Mouse (Mus musculus) stomach, adult 2 months (tissue): ENCODE measurements around the gene Lrrc49. TPM values are rescaled to one million over a fixed set of nuclear protein-coding genes. Genes with fewer than 3 reads are reported as not detected.

Experiments used
- polyA plus RNA-seq: library from polyadenylated mRNA; depleted of rRNA; stranded (reverse); fragments of >200 nt; gene quantifications from 2 replicates; pipeline ENCODE4 v1.2.3, GENCODE M21; 2012; rRNA removed

The Lrrc49 gene
- 0.83 and 1.5 TPM in 2 replicates for polyA plus RNA-seq

DNA sequence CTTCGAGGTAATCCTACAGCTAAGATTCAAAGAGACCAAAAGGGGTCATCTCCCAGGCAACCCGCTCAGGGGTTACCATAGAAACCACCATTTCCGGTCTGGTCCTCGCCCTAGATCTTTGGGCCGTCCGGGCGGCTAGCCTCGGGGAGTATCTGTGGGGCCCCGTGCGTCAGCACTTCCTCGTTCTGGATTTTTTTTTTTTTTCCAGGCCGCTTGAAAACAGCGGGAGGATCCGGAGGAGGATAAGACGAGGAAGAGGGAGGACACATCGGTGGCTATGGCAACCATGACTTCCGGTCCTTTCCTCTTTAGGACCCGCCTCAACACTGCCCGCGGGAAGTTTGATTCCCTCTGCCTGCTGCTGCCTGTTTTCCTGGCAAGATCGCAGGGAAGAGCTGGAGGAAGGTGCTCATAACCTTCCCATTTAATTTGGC is at the start of gene Lrrc49:
Gene Lrrc49 (minus strand): TSS at position 268 of the 434 bp plus-strand sequence.

DNA sequence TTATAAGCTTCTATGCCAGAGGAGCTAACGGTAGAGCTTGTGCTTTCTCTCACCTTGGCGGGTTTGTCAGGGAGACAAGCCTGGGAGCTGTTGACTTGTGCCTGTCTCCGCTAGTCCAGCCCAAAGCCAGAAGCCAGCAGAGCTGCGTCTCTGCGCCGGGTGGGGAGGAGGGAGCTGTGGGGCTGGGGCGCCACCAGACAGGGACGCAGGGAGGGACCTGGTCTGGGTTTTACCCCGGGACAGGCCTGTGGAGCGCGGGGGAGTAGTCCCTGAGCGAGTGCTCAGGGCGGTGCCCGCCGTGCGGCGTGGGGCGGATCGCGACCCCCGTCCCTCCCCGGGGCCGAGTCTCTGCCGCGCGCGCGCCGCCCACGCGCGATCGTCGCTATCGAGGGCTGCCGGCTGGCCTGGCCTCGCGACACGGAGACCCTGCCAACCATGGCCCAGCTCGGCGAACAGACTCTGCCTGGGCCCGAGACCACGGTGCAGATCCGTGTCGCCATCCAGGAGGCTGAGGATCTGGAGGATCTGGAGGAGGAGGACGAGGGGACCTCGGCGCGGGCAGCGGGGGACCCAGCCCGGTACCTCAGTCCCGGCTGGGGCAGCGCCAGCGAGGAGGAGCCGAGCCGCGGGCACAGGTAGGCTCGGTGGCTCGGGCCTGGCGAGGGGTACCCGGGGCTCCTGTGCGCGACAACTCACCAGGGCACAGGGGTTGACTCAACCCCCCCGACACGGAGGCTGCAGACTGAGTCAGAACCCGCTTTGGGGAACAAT is 25.0 kb upstream of the Lrrc49 start, which contains the start of gene Larp6:
Gene Larp6 (plus strand): TSS at position 219 of the 771 bp plus-strand sequence.

DNA sequence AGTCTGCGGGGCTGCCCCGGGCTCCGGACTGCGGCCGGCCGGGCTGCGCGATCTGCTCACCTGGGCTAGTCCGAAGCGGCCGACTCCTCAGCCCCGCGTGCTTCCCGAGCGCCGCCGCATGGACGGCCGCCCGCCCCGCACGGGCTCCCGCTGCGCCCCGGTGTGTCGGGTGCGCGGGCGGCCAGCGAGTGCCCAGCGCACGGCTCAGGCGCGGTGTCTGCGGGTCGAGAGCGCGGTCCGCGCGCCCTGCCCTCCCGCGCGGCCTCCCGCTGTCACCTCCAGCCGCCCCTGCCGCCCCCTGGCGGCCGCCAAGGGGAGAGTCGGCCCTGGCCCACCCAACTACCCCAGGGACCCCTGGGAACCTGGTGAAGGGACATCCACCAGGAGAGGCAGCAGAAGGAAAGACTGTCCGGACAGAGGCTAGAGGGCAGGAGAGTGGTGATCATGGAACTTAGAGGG is 166.1 kb downstream of the Lrrc49 start, which contains the start of gene Thsd4:
Gene Thsd4 (minus strand): TSS at position 241 of the 459 bp plus-strand sequence.

Other genes with a start within 250 kb of the Lrrc49 start
- gene Thsd4, start 166.1 kb downstream of the Lrrc49 start, polyA plus RNA-seq = 9.7 and 14.4 TPM in 2 replicates
- gene Larp6, start 24.8 kb upstream of the Lrrc49 start, polyA plus RNA-seq = 0.43 and 0.53 TPM in 2 replicates
- gene Uaca, start 106.4 kb upstream of the Lrrc49 start, polyA plus RNA-seq = 4.8 and 5.4 TPM in 2 replicates